Mouse (Mus musculus) kidney, postnatal 4 days (tissue): ENCODE data around the gene Sec13.
A peak's percentile ranks its signal among the peaks of the same experiment; 100 is the strongest.

Source experiments
- DNase-seq, 2 experiments: peaks; one replicate each; pipeline ENCODE4 v3.0.0; 2021; ENCODE audit warnings: mixed read lengths in 2 of 2

Gene Sec13

DNA sequence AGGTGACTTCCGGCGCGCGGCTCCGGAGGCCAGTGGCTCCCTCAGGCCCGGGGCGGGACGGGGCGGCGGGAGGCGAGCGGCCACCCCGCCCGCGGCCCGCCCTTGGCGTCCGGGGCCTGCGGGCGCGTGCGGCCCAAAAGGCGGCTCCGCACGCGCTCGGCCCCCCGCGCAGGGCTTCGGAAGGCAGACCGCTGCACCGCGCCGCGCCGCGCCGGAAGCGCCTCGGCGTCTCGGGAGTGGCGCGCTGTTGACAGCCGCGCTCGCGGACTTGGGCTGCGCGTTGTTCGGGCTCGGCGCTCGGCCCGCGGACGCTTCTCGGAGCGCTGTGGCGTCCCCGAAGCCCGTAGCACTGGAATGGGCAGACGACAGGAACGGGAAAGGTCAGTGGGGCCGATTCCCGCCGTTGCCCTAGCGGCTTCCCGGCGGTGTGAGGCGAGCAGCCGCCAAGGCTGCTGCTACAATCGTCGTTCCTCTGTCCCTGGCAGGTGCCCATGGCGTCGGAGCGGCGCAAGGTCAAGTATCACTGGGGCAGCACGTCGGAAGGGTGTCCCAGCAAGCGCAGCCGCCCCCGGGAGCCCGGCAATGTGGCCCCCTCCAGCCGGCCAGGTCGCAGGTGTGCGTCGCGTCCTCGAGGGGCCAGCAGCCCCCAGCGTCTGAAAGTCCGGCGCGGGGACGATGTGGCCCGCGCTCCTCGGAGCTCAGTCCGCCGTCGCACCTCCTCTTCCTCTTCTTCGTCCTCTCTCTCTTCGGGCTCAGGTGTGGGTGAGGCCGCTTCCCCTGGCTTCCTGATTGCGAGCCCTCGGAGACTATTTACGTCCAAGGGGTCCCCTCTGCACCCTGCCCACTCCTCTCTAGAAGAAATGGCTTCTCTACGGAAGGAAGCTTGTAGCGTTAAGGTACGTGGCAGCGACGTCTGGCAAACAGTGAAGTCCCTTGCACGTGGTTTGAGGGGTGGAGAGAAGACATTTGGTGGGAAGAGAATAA is 43.0 kb downstream of the Sec13 start:
- DNase-seq: peak in 1 of 2 experiments; percentile 14

DNA sequence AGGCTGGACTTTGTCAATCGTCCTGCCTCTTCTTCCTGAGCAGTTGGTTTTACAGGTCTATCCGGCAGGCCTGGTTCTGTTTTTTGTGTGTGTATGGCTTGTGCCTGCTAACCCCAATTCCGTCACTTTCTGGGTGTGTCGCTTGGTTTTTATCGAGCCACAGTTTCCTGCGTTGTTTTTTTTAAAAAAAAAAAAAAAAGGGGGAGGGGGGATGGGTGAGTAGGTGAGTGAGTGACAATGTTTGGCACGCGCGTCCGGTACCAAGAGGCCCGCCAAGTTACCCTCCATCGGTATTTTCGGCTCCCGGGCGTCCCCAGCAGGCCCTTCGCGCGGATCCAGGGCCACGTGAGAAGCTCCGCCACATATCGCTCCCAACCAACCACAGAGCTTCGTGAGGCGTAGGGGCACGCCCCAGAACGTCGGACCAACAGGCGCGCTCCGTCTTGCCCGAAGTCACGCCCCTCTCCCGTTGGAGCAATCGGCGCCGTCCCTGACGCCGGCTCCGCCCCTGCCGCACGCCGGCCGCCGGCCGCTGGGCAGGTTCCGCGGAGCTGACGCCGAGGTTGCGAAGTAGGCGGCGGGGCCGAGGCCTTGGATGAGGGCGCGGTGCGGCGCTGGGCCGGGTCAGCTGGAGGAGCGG is 43.8 kb downstream of the Sec13 start, which contains the start of gene Tatdn2:
Gene Tatdn2, plus strand, starts transcription at position 469 of the 640 bp plus-strand sequence.
- peak; percentile 94 to 97 for DNase-seq

DNA sequence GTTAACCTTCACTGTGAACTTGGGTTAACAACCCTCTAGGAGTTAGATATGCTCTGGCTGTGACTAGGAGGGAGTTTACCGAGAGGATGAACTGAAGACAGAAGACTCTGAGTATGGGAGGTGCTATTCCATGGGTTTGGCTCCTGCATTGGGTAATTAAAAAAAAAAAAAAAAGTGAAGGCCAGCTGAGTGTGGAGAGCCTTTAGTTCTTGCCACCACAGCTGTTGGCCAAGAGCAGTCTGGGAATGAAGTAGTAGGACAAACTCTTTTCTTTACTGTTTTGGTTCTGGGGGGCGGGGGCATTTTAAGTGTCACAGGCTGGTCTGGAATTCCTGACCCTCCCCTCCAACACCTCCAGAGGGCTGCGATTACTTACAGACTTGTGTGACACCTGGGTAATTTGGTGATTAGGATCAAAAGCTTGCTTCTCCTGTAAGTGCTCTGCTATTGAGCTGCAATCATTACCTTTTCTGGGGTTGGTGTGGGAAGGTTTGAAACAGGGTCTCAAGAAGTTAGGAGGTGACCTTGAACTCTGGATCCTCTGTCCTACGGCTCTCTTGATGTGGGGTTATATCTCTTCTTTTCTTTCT is 44.7 kb downstream of the Sec13 start:
- peak in 1 of 2 experiments; percentile 28 for DNase-seq

DNA sequence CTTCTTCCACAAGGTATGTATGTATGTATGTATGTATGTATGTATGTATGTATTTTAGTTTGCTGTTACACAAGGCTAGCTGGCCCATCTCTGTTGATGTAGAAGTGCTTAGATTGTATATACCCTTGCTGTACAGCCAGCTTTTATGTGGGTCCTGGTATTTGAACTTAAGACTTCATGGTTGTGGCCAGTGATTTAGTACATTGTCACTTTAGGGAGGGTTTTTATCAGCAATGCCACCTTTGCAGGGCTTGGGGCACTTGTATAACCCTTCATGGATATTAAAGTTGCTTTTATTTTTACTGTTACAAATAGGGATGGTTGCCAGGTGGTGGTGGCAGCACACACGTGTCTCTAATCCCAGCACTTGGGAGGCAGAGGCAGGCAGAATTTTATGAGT is 45.3 kb downstream of the Sec13 start:
- DNase-seq: no peak

DNA sequence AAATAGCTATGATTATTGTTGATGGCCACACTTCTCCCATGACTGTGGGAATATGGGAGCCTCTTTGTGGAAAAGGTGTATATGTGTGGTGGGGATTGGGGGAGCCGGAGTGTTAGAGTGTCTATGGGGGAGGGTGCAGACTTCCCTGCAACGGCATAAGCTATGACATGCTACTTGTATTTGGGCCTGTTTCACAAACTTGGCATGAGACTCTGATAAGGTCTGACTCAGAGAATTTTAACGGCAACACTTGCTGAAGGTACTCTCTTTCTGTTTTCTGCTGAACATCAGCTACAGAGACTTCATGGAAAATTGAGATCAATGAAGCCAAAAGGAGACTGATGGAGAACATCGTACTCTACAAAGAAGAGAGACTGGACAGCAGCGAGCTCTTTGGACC is 47.2 kb downstream of the Sec13 start:
- DNase-seq: no peak

DNA sequence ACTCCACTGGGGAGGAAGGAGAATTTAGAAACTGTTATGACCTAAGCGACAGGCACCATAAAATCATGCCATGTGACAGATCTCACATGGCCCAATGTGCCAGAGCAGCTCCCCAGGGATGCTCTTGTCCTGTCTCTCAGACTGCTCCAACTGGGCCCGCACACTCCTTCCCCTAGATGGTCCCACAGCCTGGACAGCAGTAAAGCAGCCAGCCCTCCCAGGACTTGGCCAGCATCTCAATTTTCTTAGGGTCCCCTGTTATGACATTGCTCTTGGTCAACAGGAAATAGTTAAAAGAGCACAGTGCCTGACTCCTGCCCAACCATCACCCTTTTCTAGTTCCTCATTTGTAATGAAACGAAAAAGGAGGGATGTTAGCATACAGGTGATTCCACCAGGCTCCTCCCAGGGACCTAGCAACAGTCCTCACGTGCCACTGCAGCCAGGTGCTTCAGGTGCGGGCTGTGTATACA is 47.8 kb downstream of the Sec13 start:
- no peak for DNase-seq

DNA sequence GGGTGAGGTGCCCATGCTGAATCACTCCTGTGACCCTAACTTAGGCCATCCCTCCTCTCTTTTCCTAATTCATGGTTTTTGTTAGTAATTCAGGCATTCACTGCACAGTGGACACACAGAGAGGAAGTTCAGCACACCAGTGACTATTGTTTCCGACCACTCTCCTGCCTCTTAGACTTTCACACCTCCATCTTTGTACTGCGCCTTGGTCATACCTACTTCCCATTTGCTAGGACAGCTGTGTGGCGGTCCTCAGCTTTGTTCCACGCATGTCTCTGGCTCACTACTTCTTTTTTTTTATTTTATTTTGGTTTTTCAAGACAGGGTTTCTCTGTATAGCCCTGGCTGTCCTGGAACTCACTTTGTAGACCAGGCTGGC is 49.5 kb downstream of the Sec13 start:
- DNase-seq: no peak

DNA sequence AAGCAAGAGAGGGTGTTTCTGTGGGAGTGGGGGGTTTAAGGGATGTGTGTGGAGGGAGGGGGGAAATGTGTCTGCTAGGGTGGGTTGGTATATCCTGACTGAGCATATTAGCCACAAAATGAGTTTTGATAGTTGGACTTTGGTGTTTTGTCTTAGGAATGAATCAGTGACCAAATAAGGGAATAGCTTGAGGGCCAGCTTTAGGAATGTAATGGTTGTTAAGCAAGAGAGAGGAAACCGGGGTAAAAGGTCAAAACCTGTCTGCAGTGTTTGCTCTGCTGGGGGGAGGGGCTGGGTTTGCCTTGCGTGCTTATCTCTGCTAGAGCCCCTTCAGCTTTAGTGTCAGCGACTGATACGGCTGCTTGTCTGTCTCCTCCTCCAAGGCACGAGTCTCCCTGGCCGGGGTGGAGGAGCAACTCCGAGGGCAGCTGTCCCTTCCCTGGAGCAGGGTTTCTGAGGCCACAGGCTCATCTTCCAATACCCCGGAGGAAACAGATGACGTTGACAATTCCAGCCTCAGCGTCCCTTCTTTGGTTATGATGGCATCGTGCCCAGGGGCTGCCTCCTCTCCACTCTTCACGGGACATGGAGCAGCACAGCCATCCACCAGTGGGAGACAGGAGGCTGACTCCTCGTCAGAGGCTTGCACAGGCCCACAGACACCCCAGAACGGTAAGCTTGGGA is 50.0 kb downstream of the Sec13 start:
- peak; percentile 85 to 93 for DNase-seq

DNA sequence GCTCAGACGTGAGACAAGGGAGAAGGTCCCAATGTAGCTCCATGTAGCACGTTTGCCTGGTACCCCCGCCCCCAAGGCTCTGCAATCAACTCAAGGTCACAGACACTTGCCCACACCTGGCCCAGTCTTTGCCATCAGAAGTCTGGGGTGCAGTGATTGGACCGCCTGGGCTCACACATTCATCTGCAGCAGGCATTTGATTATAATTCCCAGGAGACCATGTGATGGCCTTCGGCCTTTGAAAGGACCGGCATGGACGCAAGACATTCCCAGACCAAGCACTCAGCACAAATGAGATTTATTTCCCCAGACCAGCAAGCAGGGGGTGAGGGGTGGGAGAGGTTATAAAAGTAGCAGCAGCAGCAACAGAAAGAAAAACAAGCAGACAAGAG is 50.5 kb downstream of the Sec13 start:
- DNase-seq: peak; percentile 69 to 82

DNA sequence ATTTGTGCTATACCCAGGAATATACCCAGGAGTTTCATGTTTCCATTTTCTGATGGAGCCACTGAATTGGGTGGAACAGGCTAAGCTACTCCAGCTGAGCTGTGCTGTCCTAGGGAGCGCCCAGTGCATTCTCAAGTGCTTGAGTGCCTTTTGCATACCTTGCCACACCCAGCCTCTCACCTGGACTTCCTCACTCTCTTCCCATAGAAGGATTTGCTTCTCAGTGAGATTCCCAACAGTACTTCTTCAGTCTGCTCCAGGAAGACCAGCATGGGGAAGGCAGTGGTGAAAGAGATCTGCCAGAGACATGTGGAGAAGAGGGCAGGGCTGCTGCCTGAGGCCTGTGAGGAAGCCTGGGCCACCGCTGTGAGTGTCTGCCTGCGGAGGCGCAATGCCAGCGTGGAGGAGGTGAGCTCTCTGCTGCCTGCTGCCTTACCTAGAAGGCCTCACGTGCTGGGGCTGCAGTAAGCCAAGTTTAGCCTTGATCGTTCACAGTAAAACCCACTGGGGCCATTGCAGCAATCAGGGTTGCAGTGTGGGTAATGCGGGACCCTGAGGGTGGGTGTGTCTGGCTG is 53.9 kb downstream of the Sec13 start:
- DNase-seq: no peak

DNA sequence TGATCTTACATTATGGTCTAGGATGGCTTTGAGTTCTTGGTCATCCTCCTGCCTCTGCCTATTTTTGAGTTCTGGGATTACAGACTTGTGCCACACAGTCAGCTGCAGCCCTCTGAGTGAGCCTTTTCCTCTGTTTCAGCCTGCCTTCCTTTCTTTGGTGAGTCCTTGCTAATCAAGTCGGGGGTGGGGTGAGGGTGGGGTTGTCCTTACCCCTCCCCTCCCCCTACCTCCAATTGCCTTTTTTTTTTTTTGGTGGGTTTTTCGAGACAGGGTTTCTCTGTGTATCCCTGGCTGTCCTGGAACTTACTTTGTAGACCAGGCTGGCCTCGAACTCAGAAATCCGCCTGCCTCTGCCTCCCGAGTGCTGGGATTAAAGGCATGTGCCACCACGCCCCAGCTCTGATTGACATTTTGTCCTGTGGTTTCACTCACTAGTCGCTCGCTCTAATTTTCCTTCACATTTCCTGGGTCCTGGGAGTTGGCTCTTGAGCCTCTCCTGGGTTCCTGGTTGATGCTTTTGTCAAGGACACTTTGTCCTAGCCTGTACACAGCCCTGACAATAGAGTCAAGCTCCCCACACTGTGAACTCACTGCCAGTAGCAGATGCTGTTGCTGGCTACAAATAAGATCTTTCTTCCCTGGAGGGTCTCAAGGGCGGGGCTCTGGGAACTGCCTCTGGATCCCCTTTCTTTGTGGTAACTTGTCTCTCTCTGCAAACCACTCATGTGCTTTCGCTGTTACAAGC is 57.3 kb downstream of the Sec13 start:
- DNase-seq: no peak

DNA sequence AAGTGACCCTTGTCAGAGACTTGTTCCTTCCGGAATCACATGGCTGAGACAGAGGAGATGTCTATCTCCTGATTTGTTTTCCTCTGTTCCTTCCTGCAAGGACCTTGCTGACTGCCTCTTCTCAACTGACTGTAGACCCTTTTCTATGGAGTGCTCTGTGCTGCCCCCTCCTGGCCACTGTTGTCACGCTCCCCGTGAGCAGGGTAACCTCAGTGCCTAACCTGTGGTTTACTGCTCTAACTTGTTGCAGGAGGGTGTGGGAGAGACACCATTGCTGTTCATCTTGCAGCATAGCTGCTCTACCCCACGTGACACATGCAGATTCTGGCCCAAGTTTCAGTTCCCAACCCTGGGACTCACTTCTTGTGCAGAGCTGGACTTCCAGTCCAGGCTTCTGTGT is 59.3 kb downstream of the Sec13 start:
- peak; percentile 93 for DNase-seq

DNA sequence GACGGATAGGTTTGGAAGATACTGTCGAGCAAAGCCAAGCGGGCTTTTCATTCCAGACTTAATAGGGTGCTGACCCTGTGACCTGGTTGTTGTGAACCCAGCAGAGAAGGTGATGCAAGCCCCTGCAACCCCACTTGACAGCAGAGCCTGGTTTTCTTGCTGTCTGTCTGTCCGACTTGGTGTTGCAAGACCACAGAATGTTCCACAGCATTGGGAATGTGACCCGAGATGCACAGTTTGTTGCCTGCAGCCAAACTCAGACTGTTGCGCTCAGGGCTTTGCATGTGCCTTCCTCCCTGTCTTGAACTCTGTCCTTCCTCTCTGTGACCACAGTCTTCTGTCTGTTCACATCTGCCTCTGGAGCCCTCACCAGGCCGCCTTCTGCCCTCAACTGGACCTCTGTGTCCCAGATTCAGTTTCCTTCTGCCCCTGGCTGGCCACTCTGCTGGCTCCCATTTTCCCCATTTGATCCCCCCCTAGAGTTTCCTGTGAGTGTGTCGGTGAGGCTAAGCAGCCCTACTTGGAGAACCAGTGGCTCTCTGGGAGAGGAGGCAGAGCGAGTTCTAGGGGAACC is 60.5 kb downstream of the Sec13 start:
- DNase-seq: no peak

DNA sequence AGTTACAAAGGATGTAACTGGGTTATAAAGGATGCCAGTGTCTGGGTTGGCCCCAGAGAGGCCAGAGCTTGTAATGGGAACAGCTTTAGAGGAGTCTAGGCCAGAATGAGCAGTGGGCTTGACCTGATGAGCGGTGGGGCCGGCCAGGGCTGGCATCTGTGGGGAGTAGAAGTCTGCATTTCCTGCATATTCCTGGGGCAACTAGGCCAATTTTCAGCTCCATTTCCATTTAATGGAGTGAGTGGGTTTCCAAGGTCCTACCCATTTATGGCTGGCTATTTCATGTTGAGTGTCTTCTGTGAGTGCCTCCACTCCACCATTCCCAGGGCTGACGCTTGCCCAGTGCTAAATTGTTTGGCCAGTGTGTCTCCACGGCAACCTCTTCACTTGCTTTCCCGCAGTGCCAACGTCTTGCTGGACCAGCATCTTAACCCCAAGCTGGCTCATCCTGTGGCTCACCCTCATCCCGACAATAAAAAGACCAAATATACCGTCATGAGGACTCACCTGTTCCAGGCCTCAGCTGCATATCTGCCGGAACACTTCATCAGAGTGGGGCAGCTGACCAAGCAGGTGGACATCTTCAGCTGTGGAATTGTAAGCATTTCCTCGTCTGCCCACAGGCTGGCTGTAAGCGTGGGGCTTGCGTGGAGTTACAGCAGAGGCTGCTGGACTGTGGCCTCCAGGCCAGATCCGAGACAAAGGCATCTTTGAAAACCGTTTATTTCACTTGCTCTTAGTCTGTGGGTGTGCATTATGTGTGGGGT is 62.1 kb downstream of the Sec13 start:
- DNase-seq: no peak
